Mouse (Mus musculus) intestine, postnatal 0 days (tissue): Measurements from ENCODE around the gene Mctp1. TPM values are rescaled to one million over a fixed set of nuclear protein-coding genes. Genes with fewer than 3 reads are reported as not detected.
"Not testable (repeated sequence)": the region's sequence is repeated elsewhere in the genome, so short reads cannot be mapped to it uniquely, and the experiment has no call there.

Experiments
- ATAC-seq: fragments of 200-750 bp; cut with Nextera tagmentation; 2 replicates; pipeline ENCODE4 v1.8.0; 2017; ENCODE audit warnings: mild to moderate bottlenecking, moderate TSS enrichment, moderate library complexity
- H3K27ac ChIP-seq: fragments of 300-500 bp; sonication (generic); 2 replicates; pipeline ENCODE4 v1.5.1; 2014; ENCODE audit warnings: mild to moderate bottlenecking, low read depth, low read length, moderate library complexity
- H3K27me3 ChIP-seq: fragments of 300-500 bp; sonication (generic); replicated peaks from 2 replicates; pipeline ENCODE4 v1.6.1; 2014; ENCODE audit warnings: low read length, mixed read lengths; ENCODE audit not compliant: control insufficient read depth, insufficient read depth
- H3K36me3 ChIP-seq: fragments of 300-500 bp; sonication (generic); 2 replicates; pipeline ENCODE4 v1.6.1; 2014; ENCODE audit warnings: mild to moderate bottlenecking, moderate library complexity; ENCODE audit not compliant: control insufficient read depth, insufficient read depth
- H3K4me1 ChIP-seq: fragments of 300-500 bp; sonication (generic); replicated peaks from 2 replicates; pipeline ENCODE4 v1.6.1; 2014; ENCODE audit warnings: antibody characterized with exemption, low read length, mixed read lengths; ENCODE audit not compliant: control insufficient read depth, insufficient read depth
- H3K4me2 ChIP-seq: fragments of 300-500 bp; sonication (generic); replicated peaks from 2 replicates; pipeline ENCODE4 v1.6.1; 2014; ENCODE audit warnings: low read depth, mild to moderate bottlenecking, moderate library complexity
- H3K4me3 ChIP-seq: fragments of 300-500 bp; sonication (generic); 2 replicates; pipeline ENCODE4 v1.5.1; 2014; ENCODE audit warnings: low read depth, low read length
- H3K9ac ChIP-seq: fragments of 300-500 bp; sonication (generic); 2 replicates; pipeline ENCODE4 v1.6.1; 2014; ENCODE audit warnings: mild to moderate bottlenecking, low read depth, low read length
- H3K9me3 ChIP-seq: fragments of 300-500 bp; sonication (generic); 2 replicates; pipeline ENCODE4 v1.6.1; 2016; ENCODE audit warnings: mixed run types; ENCODE audit not compliant: control insufficient read depth
- CTCF ChIP-seq: sonication (generic); IDR thresholded peaks from 2 replicates; pipeline ENCODE4 v1.5.1; 2016; ENCODE audit warnings: low read depth, mild to moderate bottlenecking, control low read depth, antibody characterized with exemption, moderate library complexity
- WGBS: fragments of 180-500 bp; shearing (Covaris S2); extraction: QIAGEN DNeasy Blood & Tissue Kit; methylation state at CpG from one replicate; pipeline ENCODE4 v1.1.7; 2014; 5-methylcytosine and 5-hydroxymethylcytosine counted together
- polyA plus RNA-seq: library from polyadenylated mRNA; unstranded; fragments of >200 nt; fragmentation: Nextera tagmentation; extraction: Ambion mirVana; gene quantifications from 2 replicates; pipeline ENCODE4 v1.2.1, GENCODE M21; 2015

Mctp1 gene
- polyA plus RNA-seq, 1 experiment from 2014 or later: 1.2 TPM

- Histone ChIP-seq H3K4me1 (no peaks in the 10 kb centered on the region), H3K4me3 (no peak overlapping the region), H3K9me3 (no peaks in the 10 kb centered on the region), H3K36me3 (no peaks in the 10 kb centered on the region), H3K27me3 (no peaks in the 10 kb centered on the region), H3K27ac (no peak overlapping the region), H3K9ac (no peak overlapping the region), H3K4me2 (no peak overlapping the region)
- WGBS: 73% methylated on average over 1 of the region's 1 CpGs
- no peak for TF ChIP-seq CTCF
- no peak for ATAC-seq
These were observed 61.7 kb downstream of the Mctp1 start for GRCm38 (mm10) chr13:76446059-76446458.

- Histone ChIP-seq H3K36me3 (no peaks in the 10 kb centered on the region), H3K4me3 (no peak overlapping the region), H3K9ac (no peak overlapping the region), H3K9me3 (no peaks in the 10 kb centered on the region), H3K27me3 (no peaks in the 10 kb centered on the region), H3K27ac (no peak overlapping the region), H3K4me1 (no peaks in the 10 kb centered on the region), H3K4me2 (no peak overlapping the region)
- no peak for ATAC-seq
- 81% methylated on average over 1 of the region's 1 CpGs for WGBS
- no peak for TF ChIP-seq CTCF
These were observed 63.2 kb downstream of the Mctp1 start for GRCm38 (mm10) chr13:76447528-76447927.

DNA sequence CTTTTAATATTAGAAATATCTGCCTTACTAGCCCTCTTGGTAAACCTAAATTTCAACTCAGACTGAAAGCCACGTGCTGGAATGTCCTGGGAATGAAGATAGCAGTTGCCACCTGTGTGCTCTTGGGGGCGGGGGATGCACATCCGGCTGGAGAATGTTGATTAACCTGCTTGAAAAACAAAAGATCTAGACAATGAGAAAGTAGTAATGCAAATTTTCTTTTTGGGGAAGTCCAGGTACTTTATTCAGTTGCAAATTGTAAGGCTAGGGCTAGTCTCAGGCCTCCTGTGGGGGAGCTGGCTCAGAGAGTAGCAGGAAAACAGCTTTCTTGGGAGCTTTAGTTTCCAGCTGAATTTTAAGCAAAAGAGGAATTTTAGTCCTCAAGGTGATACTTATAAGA is 67.2 kb downstream of the Mctp1 start:
- not testable (repeated sequence) for ATAC-seq, H3K4me2 ChIP-seq, H3K27me3 ChIP-seq, H3K4me3 ChIP-seq, H3K9ac ChIP-seq, H3K9me3 ChIP-seq, H3K27ac ChIP-seq, H3K36me3 ChIP-seq, H3K4me1 ChIP-seq
- 66% methylated on average over 3 of the region's 3 CpGs for WGBS

- TF ChIP-seq CTCF: no peak
- no peak overlapping the region for H3K4me2 ChIP-seq
These were observed 97.3 kb downstream of the Mctp1 start for GRCm38 (mm10) chr13:76481601-76482000.

DNA sequence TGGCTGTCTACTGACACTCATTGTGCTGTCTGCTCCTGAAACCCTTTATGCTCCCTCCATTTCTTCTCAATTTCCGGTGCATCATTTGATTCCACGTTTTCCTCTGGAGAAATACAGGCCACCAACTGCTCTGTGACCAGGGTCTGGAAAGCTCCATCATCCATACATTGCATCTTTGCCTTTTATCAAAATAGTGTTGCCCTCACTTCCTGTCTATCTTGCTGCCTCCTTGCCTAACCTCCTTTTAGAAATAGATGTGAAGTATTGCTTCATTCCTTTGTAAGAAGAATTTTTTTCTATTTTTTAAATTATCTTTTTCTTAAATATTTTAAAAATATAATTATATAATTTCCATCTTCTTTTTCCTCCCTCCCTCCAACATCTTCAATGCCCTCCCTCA is 98.7 kb downstream of the Mctp1 start:
- Histone ChIP-seq H3K27me3 (no peaks in the 10 kb centered on the region), H3K9me3 (no peaks in the 10 kb centered on the region), H3K4me3 (no peak overlapping the region), H3K36me3 (no peaks in the 10 kb centered on the region), H3K9ac (no peak overlapping the region), H3K27ac (no peak overlapping the region), H3K4me2 (no peak overlapping the region), H3K4me1 (no peaks in the 10 kb centered on the region)
- no peak for ATAC-seq
- WGBS: 80% methylated on average over 2 of the region's 2 CpGs
- no peak for TF ChIP-seq CTCF

More at GRCm38 (mm10) chr13:76481601-76482000, 97.3 kb downstream of the Mctp1 start:
- H3K36me3 ChIP-seq: no peaks in the 10 kb centered on the region
- ATAC-seq: no peak
- no peaks in the 10 kb centered on the region for H3K4me1 ChIP-seq
- no peaks in the 10 kb centered on the region for H3K27me3 ChIP-seq
- H3K9ac ChIP-seq: no peak overlapping the region
- no peaks in the 10 kb centered on the region for H3K9me3 ChIP-seq
- H3K27ac ChIP-seq: no peak overlapping the region
- H3K4me3 ChIP-seq: no peak overlapping the region

DNA sequence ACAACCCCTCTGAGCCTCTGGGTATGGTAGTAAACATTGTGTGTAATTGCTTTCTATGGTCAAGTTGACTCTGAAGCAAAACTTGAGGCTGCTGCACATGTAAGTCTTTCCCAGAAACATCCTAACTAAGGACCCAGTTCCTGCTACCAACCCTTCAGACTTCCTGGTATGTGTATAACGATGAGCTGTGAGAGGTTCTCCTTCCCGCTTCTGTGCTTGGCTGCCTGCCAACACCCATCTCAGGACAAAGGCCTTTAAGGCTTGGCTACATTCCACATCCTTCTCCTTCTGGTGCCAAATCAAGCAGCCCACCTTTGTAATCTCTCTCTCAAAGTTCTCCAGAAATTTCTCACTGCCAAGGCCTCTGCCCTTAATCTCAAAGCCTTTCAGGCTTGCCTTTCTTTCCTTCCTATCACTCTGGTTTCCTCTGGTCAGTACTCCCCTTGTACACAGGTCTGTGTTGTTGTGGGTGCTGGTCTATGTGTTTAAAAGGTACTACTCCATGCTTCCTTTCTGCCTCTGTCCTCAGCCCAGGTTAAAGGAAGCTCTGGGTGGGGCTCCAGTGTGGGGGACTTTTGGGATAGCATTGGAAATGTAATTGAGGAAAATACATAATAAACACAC is 99.9 kb downstream of the Mctp1 start:
- Histone ChIP-seq H3K27me3 (no peaks in the 10 kb centered on the region), H3K4me2 (no peak overlapping the region), H3K9ac (no peak overlapping the region), H3K36me3 (no peaks in the 10 kb centered on the region), H3K4me3 (no peak overlapping the region), H3K4me1 (no peaks in the 10 kb centered on the region), H3K9me3 (no peaks in the 10 kb centered on the region), H3K27ac (no peak overlapping the region)
- ATAC-seq: 0 out of 2 replicates have a peak, but pooled peaks have one; percentile 41
- no peak for TF ChIP-seq CTCF
- WGBS: 0% methylated on average over 2 of the region's 2 CpGs

GRCm38 (mm10) chr13:76515896-76516295 is 131.6 kb downstream of the Mctp1 start:
- 80% methylated on average over 2 of the region's 2 CpGs for WGBS
- Histone ChIP-seq H3K9ac (no peak overlapping the region), H3K27ac (no peak overlapping the region), H3K4me3 (no peak overlapping the region), H3K27me3 (no peaks in the 10 kb centered on the region), H3K4me1 (no peaks in the 10 kb centered on the region), H3K36me3 (no peaks in the 10 kb centered on the region), H3K4me2 (no peak overlapping the region), H3K9me3 (no peaks in the 10 kb centered on the region)
- TF ChIP-seq CTCF: no peak
- no peak for ATAC-seq
